Mouse (Mus musculus) c-Kit-positive CD71-positive TER-119-positive erythroid progenitor cells, embryonic 14.5 days (primary cell): ENCODE measurements around the gene Tmem140.

ENCODE experiments used
- DNase-seq: peaks from one replicate; pipeline ENCODE4 v3.0.0-alpha.2; 2013; ENCODE audit warnings: low spot score

Gene Tmem140

GRCm38 (mm10) chr6:34862791-34863403, at the start of gene Tmem140:
Tmem140 (plus strand) TSS chr6:34863146.
- no peak for DNase-seq

- DNase-seq, result no peak
Measured at GRCm38 (mm10) chr6:34824406-34824805, 38.5 kb upstream of the Tmem140 start.

- DNase-seq, result no peak
Measured at GRCm38 (mm10) chr6:34832352-34832751, 30.6 kb upstream of the Tmem140 start.

GRCm38 (mm10) chr6:34861546-34862053, 1.3 kb upstream of the Tmem140 start:
- no peak for DNase-seq

GRCm38 (mm10) chr6:34862381-34862780, 565 bp upstream of the Tmem140 start:
- no peak for DNase-seq

GRCm38 (mm10) chr6:34863786-34864514, 1.0 kb downstream of the Tmem140 start:
- DNase-seq, result no peak

- DNase-seq, result no peak
Measured at GRCm38 (mm10) chr6:34865213-34865612, 2.3 kb downstream of the Tmem140 start.

- DNase-seq, result no peak
Measured at GRCm38 (mm10) chr6:34865711-34866593, 3.0 kb downstream of the Tmem140 start.

GRCm38 (mm10) chr6:34866786-34867185, 3.8 kb downstream of the Tmem140 start:
- DNase-seq, result no peak

GRCm38 (mm10) chr6:34867301-34867994, 4.5 kb downstream of the Tmem140 start:
- no peak for DNase-seq

GRCm38 (mm10) chr6:34867995-34868350, 5.0 kb downstream of the Tmem140 start:
- no peak for DNase-seq

- DNase-seq, result no peak
Measured at GRCm38 (mm10) chr6:34868507-34869217, 5.7 kb downstream of the Tmem140 start.

- DNase-seq, result peak; percentile 81
Measured at GRCm38 (mm10) chr6:34869225-34869915, 6.4 kb downstream of the Tmem140 start.

GRCm38 (mm10) chr6:34870136-34870535, 7.2 kb downstream of the Tmem140 start:
- no peak for DNase-seq

- DNase-seq, result no peak
Measured at GRCm38 (mm10) chr6:34870724-34871123, 7.8 kb downstream of the Tmem140 start.

- no peak for DNase-seq
Measured at GRCm38 (mm10) chr6:34871929-34872328, 9.0 kb downstream of the Tmem140 start.

GRCm38 (mm10) chr6:34872871-34873270, 9.9 kb downstream of the Tmem140 start:
- no peak for DNase-seq

- peak; percentile 67 for DNase-seq
Measured at GRCm38 (mm10) chr6:34874101-34874921, 11.4 kb downstream of the Tmem140 start.

- DNase-seq, result peak; percentile 40
Measured at GRCm38 (mm10) chr6:34875268-34875761, 12.4 kb downstream of the Tmem140 start.
